Mouse (Mus musculus) kidney, postnatal 10 days (tissue): ENCODE measurements around the gene Npas1.

Experiments used
- DNase-seq: peaks from one replicate; pipeline ENCODE4 v3.0.0; 2021; ENCODE audit warnings: mixed read lengths

The Npas1 gene

DNA sequence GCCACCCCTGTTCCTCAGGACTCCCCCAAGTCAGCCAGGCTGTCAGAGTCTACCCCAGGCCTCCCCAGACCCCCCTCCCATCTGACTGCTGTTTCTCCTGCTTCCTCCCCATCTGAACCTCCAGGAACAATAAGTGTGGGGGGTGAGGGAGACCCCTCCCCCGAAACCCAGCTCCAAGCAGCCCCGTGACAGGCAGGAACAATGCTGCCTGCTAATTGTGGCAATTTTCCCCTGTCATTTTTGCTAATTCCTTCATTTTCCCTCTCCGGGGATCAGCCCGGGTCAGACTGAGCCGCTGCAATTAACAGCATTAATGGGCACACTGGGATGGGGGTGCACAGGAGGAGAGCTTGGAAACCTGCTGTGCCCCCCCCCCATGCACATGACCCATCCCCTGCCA lies 9.4 kb downstream of the Npas1 start:
- DNase-seq: no peak

DNA sequence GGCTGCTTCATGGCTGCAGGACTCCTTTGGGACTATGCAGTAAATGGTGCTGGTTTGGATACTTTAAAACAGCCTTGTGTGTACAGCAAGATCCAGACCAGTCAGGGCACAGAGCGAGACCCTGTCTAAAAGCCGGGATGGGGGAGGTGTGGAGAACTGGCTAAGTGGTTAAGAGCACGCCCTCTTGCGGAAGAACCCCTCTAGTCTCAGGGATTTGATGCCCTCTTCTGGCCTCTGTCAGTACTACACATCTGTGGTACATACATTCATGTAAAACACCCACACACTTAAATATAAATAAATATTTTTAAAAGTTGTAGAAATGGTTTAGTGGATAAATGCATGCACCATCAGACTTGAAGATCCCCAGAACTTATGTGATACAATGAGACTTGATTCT lies 11.0 kb downstream of the Npas1 start:
- no peak for DNase-seq

DNA sequence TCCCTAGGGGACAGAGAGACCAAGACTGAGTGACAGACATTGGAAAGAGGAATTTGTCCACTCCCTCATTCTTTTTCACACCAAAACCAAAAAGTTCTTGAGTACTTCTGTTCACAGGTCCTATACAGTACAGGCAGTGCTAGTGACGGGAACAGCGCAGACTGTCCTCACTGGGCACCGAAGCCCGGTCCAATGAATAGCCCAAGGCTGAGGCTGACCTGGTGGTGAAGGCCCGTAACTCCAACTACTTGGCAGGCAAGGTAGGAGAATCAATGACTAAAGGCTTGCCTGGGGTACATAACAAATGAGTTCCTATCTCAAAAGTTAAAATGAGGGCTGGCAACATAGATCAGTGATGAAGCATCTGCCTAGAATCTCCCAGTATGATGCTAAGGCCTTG lies 12.0 kb downstream of the Npas1 start:
- no peak for DNase-seq

DNA sequence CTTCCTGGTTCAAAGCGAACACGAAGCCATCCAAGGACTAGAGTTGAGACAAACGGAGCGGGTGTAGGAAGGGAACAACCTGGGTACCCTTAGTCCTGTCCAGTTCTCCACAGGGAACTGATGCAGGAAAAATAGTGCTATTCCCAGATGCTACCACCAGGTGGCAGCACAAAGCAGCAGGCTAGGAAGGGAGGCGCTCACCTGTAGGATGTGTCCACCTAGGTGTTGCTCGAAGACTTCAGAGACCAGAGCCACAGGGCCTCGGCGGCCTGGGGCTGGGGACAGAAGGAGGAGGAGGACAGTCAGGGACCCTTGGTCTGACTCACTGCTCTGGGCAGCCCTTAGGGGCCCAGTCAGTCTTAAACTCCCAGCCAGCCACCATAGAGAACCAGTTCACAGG lies 12.4 kb downstream of the Npas1 start:
- peak; percentile 85 for DNase-seq

DNA sequence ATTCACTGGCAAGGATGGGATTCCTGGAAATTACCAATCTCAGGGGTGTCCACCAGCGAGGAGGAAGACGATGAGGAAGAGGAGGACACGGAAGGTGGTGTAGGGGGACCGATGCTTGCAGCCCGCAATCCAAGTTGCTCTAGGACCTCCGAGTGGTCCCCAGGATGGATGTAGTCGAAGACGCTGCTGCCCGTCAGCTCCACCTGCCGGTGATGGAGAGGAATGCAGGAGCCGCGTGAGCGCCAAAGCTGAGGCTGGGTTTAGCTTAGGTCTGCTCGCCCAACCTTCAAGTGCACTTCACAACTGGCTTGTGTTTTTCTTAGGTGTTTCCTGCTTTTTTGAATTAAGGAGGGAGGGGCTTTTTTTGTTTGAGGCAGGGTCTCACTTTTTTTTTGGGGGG lies 14.3 kb downstream of the Npas1 start:
- peak; percentile 91 for DNase-seq

DNA sequence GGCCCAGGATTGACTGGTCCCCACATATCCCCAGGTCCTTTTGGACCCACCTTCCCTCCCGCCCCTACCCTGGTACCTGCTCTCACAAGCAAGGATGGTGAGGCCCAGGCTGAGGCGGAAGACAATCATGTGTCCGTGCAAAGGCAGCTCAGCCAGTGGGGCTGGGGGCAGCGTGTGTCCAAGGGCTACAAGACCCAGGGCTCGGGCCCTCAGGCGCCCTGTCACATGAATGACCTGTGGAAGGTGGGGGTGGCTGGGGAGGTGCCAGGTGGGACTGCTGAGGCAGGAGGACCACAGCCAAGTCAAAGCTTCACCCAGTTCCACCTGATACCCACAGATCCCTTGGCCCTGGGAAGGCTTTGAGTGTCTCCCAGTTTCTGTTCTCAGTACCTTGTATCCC lies 15.8 kb downstream of the Npas1 start:
- no peak for DNase-seq

DNA sequence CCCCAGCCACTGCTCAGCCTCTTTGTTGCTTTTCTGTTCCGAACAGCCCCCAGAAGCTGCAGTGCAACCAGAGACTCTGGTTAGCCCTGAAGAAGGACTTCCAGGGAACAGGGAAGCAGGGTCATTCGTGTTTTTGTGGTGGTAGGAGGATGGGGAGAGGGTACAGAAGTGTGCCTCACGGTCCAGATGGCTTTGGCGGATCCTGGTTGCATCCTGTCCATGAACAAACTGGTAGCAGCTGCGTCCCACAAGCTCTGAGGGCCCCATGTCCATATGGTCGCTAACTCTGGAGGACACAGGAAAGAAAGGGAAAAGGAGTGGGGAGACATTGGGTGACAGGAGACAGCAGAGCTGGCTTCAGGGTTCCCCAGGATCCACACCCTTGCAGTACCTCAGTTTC lies 16.4 kb downstream of the Npas1 start:
- DNase-seq: no peak

DNA sequence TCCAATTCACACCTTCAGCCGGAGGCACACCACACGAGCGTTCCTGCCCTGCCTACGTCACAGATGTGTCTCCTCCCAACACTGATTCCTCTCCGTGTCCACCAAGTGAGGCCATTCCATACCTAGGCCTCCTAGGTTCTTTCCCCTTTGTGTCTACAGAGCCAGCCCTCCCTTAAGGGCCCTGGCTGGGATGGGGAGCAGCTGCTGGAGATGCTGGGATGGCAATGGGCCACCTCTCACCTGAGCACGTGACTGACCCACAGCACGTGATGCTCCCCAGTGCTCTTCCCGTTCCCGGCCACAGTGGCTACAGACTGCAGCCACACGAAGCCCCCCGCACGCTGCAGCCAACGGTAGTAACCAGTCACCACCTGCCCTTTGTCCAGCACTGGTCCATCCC lies 17.0 kb downstream of the Npas1 start:
- DNase-seq: no peak

DNA sequence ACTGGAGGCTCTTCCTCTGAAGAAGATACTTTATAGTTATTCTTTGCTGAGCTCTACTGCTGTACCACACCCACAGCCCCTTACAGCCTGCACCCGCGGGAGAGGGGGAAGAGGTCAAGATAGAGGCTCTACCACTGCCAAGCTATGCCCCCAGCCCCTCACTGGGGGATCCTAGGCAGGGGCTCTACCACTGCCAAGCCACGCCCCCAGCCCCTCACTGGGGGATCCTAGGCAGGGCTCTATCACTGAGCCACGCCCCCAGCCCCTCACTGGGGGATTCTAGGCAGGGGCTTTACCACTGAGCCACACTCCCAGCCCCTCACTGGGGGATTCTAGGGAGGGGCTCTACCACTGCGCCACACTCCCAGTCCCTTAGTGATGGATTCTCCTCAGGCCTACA lies 21.2 kb downstream of the Npas1 start:
- no peak for DNase-seq

DNA sequence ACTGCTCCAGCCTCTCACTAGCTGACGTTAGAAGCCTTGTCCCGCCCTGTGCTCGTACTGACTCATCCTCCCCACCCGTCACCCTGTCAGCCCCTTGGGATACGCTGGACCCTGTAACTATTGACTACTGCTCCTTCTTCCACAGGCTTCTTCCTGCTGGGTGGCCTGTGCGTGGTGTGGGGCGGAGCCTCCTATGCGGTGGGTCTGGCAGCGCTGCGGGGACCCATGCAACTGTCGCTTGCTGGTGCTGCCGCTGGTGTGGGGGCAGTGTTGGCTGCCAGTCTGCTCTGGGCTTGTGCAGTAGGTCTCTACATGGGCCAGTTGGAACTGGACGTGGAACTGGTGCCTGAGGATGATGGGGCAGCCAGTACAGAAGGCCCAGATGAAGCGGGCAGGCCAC lies 22.5 kb downstream of the Npas1 start:
- DNase-seq: no peak

DNA sequence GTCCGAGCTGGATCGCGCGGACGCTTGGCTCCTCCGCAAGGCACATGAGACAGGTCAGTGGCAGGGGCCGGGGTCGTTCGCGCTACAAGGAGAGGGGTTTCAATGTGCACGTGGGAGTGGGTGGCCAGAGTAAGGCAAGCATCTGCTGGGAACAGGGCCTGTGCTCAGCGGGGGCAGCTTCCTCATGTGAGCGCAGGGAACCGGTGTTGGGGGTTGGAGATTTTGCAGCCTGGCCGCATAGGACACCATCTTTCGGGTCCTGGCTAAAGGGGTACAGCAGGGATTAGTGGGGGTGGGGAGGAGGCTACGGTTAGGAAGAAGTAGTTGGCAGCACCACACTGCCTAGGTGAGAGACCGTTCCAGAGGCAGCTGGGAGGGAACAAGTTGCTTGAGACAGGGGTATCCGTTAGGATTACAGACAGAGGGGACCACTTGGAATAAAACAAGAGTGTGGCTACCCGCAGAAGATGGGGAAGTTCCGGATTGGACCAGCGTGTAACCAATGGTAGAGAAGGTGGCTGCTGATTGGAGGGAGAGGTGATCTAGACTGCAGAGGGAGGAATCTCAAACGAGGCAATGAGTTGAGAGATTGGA lies 24.3 kb downstream of the Npas1 start:
- peak; percentile 38 for DNase-seq

DNA sequence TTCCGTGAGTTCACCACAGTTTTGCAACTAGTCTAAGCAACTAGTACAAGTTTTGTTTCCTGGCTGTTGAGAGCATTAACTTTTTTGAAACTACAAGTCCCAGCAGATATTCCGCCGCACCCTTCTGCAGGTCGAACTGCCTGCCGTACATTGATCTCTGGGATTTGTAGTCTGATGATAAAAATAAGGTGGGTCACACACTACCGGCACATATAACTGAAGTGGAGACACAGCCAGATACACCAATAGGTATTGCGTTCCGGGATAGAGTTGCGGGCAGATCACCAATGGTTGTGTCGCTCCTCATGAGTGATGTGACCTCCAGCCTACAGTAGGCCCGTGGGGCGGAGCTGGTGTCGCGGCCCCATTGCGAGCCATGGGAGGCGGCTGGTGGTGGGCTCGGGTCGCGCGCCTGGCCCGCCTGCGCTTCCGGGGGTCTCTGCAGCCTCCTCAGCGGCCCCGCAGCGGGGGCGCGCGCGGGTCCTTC lies 24.9 kb downstream of the Npas1 start, which contains the start of gene Tmem160:
TSS of gene Tmem160 (plus strand) at position 193 of the 487 bp plus-strand sequence.
- DNase-seq: peak; percentile 91

DNA sequence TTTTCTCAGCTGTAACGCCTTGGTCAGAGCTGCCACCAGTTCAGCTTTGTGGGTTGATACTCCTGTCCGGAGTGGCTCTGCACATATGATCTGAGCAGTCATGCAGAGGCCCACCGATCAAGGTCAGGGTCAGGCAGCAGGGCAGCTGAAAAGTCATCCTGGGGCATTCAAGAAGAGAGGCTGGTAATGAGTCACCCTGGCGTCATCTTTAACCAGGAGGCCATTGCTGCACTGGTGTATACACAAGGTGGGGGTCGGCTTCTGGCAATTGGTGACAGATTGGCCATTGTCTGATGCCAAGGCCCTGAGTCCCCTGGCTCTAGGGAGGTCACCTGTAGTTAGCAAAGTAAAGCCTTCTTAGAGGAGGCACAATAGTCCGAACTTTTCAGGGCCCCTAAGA lies 25.9 kb downstream of the Npas1 start:
- DNase-seq: no peak

DNA sequence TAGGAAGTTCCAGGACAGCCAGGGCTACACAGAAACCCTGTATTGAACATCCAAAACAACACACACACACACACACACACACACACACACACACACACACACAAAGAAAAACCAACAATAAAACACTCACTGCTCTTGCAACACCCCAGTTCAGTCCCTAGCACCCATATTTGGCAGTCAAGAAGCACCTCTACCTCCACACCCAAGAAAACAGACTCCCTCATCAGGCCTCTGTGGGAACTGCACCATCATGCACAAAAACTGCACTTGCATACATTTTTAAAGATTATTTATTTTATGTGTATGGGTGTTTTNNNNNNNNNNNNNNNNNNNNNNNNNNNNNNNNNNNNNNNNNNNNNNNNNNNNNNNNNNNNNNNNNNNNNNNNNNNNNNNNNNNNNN lies 36.3 kb downstream of the Npas1 start:
- no peak for DNase-seq

DNA sequence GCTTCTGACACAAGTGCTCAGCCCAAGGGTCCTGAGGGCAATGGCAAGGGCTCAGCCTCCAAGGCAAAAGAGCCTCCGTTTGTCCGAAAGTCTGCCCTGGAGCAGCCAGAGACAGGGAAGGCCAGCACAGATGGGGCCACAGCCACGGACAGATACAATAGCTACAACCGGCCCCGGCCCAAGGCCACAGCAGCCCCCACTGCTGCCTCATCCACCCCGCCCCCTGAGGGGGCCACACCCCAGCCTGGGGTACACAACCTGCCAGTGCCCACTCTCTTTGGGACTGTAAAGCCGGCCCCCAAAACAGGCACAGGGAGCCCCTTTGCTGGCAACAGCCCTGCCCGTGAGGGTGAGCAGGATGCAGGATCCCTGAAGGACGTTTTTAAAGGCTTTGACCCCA lies 42.4 kb downstream of the Npas1 start:
- DNase-seq: no peak

DNA sequence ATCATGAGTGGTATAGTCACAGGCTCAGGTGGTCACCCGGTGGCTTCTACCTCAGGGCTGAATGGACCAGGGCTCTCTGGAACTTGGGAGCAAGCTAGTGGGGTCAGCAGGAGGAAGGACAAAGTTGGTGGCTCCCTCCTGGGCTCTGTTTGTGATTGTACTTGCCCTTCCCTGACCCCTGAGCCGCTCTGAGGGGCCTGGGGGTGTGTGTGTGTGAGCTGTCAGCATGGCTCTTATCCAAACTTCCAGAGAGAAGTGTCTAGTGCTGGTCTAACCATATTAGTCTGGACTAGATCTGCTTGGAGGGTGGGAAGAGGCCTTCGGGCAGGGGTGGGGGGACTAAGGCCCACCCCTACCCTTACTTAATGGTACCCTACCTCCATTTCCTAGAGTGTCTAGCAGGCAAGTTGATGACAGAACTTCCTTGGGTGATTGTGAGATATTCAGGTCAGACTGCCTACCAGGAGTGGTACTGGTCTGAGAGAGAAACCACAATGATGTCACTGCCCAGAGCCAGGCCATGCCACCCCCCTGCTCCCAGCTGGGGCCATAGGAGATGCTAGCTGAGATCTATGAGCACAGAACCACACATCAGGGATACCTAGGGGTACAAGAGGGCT lies 44.1 kb downstream of the Npas1 start:
- no peak for DNase-seq

DNA sequence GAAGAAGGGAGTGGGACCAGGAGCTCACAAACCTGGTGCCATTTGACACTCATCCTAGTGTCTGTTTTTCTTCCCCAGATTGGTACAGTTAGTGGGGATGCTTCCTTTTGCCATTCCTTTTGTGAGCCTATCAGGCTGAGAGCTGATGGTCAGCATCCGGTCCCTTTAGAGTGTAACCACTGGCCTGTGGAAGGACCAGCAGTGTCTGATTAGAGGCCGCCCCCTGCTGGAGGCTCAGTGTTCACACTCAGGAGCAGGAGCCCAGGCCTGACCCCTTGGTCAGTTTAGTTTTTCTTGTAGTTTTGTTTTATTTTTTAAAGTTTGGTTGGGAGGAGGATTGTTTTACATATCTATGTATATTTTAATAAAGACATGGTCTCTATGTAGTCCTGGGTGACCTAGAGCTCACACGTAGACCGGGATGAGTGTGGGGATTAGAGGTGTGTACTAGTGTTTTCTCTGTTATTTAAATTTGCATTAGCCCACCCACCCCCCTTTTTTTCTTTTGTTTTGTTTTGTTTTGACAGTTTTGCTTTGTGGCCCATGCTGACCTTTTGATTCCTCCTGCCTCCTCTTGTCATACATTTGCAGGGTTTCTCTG lies 51.3 kb downstream of the Npas1 start:
- DNase-seq: peak; percentile 94

DNA sequence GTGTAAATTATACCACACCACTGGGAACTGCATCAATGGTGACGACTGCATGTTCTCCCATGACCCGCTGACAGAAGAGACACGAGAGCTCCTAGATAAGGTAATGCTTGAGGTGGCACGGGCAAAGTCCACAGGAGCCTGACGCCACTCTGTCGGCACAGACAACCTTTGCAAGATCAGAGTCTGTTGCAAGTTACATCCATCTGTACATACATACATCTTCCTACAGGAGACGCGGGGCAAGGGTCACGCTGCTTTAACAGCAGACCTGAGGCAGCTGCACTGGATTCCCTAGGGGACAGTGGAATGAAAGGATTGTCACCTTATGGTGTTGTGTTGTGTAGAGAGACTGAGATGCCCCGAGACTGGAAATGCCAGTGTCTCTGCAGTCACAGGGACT lies 51.8 kb downstream of the Npas1 start:
- no peak for DNase-seq

DNA sequence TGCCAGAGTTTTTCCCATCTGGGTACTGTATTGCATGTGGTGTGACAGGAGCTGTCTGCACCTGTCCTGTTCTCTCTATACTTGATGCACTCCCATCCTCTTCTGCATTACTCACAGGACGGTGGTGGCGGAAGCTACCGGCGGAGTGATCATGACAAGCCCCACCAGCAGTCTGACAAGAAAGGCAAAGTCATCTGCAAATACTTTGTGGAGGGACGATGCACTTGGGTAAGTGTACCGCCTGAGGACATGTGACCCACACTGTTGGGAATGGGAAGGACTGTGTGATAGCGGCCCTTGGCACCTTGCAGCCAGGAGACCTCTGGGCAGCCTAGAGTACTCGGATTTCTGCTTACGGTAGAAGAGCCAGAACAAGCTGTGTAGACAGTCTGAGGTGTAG lies 53.8 kb downstream of the Npas1 start:
- no peak for DNase-seq

DNA sequence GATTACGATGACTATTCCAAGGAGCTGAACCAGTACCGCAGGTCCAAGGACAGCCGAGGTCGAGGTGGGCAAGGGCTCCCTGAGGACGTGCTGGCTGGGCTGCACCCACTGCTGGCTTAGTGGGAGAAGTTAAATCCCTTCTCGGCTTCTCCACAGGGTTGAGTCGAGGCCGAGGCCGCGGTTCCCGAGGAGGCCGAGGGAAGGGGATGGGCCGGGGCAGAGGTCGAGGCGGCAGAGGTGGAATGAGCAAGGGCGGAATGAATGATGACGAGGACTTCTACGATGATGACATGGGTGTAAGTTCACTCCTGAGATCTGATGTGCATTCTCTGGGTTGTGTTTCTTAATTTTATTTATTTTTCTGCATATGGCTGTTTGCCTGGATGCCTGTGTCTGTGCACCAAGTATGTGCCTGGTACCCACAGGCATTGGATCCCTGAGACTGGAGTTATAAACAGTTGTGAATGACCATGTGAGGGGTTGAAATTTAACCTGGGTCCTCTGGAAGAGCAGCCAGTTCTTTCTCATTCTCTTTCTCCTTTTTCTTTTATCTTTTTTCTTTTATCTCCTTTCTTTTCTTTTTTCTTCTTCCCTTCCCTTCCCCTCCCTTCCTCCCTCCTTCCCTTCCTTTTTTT lies 55.2 kb downstream of the Npas1 start:
- DNase-seq: no peak

DNA sequence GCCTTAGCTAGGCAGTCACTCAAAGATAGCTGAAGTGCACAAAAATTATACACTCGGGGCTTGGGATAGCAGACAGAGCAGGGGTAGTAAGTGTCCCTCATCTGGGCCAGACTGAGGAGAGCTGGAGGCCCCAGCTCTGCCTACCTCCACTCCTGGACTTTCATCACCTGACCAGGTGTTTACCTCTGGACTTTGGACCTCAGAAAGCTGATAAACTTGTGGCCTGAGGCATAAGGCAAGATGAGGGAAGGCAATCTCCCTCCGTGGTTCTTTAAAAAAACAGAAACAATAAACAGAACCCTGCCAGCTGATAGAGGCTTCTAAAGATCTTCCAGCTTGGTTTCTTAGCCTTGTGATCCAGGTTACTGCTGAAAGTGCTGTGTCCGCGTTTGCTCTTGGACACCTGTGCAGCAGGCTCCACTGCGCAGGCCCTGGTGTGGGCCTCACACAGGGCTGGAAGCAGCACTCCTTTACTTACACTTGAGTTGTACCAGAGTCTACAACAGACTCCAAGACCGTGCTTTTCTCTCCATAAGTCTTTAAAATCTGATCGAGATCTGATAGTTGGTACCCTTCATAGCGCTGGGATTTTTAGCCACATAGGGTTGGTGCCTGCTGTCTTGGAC lies 56.9 kb downstream of the Npas1 start:
- no peak for DNase-seq

DNA sequence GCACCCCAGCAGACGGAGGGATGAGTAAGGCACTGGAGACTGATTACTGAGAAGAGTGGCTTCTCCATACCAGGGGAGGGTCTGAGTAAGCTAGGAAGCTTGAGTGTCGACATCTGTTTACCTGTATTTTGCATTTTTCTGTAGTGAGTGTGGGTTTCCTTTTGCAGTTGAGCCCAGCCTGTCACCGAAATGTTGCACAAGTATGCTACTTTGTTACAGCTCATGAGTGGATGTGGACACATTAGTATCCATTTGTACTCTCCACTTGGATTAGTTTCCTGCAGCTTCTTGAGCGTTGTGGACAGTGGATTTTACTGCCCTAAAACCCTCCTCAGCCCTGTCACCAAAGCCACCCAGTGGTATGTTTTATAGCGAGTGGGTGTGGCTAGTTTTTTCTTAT lies 58.8 kb downstream of the Npas1 start:
- no peak for DNase-seq

DNA sequence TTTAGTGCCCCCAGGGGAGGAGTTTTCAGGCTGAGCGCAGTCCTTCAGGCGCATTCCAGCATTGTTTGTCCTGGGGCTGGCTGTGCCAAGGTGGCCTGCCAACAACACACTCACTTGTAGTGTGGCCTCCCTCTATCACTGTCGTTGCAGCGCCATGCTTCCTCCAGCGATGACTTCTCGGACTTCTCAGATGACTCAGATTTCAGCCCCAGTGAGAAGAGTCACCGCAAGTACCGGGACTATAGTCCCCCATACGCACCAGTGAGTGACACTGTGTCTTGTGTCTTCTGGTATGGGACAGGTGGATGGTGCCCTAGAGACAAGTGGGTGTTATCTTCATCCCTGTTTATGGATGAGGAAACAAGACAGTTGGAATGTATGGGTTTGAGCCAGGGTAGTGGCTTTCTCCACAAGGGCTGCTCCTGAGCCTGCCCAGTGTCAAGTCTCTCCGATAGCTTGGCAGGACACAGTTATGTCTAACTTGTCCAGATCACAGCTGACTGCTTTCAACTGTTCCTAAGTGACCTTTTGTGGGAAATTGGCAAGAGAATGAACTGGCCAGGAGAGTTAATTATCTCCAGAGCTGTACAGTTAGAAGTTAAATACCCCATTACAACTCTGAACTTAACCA lies 60.3 kb downstream of the Npas1 start:
- DNase-seq: peak; percentile 55
